Comparison of ENCODE assay signal across 9 mouse cellular contexts in the genomic region with DNA sequence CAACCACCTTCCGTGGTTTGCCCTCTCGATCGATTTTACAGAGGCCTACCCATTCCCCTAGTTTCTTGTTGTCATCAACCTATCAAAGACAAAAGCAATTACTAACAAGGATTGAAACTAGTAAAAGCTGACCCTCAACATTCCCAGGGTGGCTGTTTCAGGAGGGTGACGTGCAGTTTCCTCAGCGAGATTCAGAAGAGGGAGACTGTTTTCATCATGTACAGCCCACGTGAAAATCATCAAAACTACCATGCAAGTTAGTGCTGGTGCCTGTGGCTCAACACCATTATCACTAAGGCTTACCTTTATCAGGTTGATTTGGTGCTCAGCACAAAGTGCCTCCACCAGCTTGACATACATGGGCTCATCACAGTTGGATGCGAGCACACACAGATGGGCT. TPM values are rescaled to one million over a fixed set of nuclear protein-coding genes. Genes with fewer than 3 reads are reported as not detected.
DNase-seq lines count a peak whose midpoint lies in the region; ATAC-seq and TF ChIP-seq lines count a peak whose summit lies in the region.
"Not testable (repeated sequence)": the region's sequence is repeated elsewhere in the genome, so short reads cannot be mapped to it uniquely, and the experiment has no call there.
"Had no signal": no experiment of that assay in that cellular context is flagged by ENCODE, and none has a peak within 500 bp of the region (broad histone marks: within the 10 kb centered on the region; RNA-seq: fewer than 3 reads in every experiment).

No protein-coding gene starts in this region.

- not testable (repeated sequence) for DNase-seq in forebrain, embryonic 10.5 days (ENCODE audit: extremely low spot score, low spot score); intestine, embryonic 14.5 days (ENCODE audit: low spot score); limb, embryonic 14.5 days (ENCODE audit: low spot score)

- H3K36me3 ChIP-seq in forebrain, embryonic 10.5 days (replicated peaks), result peaks cover 56% of the 10 kb centered on the region
- peaks cover 51% of the 10 kb centered on the region for H3K36me3 ChIP-seq in heart, embryonic 13.5 days
- peaks cover 33% of the 10 kb centered on the region for H3K36me3 ChIP-seq in intestine, embryonic 14.5 days (ENCODE audit: control insufficient read depth, insufficient read depth, low read length)
- peaks cover 48% of the 10 kb centered on the region for H3K36me3 ChIP-seq in limb, embryonic 14.5 days (ENCODE audit: control insufficient read depth, insufficient read depth, low read length)
- H3K36me3 ChIP-seq in macrophage (ENCODE audit: inconsistent target), result peaks cover 21% of the 10 kb centered on the region; the same call in 1 of the 2 replicates
- H3K36me3 ChIP-seq in neural tube, embryonic 13.5 days, result peaks cover 35% of the 10 kb centered on the region

- H3K4me3 ChIP-seq in bone marrow, adult 2 months (replicated peaks; ENCODE audit: control insufficient read depth, low read depth, low read length), result peak overlapping the region; percentile 29
- peak overlapping the region; percentile 88 for H3K4me3 ChIP-seq in forebrain, embryonic 10.5 days
- peak overlapping the region; percentile 96 for H3K4me3 ChIP-seq in heart, embryonic 13.5 days
- peak overlapping the region; percentile 90 for H3K4me3 ChIP-seq in intestine, embryonic 14.5 days (ENCODE audit: low read depth, low read length)
- H3K4me3 ChIP-seq in limb, embryonic 14.5 days (replicated peaks; ENCODE audit: low read length), result peak overlapping the region; percentile 88
- peak overlapping the region; percentile 87 for H3K4me3 ChIP-seq in macrophage (ENCODE audit: inconsistent target)
- peak overlapping the region; percentile 91 for H3K4me3 ChIP-seq in neural tube, embryonic 13.5 days

- not testable (repeated sequence) for H3K27ac ChIP-seq in bone marrow, adult 2 months (ENCODE audit: control insufficient read depth, insufficient read depth, low read depth, low read length, poor library complexity); limb, embryonic 14.5 days (replicated peaks; ENCODE audit: low read depth, low read length); macrophage; neural tube, embryonic 13.5 days (replicated peaks)
- H3K27ac ChIP-seq in forebrain, embryonic 10.5 days, result peak overlapping the region; percentile 92
- 0 out of 2 replicates have a peak overlapping the region, but pooled peaks have one; percentile 78 for H3K27ac ChIP-seq in heart, embryonic 13.5 days (replicated peaks)
- 0 out of 2 replicates have a peak overlapping the region, but pooled peaks have one; percentile 69 for H3K27ac ChIP-seq in intestine, embryonic 14.5 days (ENCODE audit: low read depth)

- H3K4me1 ChIP-seq in bone marrow, adult 2 months (ENCODE audit: control insufficient read depth, insufficient read depth, low read length), result not testable (repeated sequence)
- peaks cover 41% of the 10 kb centered on the region for H3K4me1 ChIP-seq in forebrain, embryonic 10.5 days
- H3K4me1 ChIP-seq in heart, embryonic 13.5 days, result peaks cover 48% of the 10 kb centered on the region
- H3K4me1 ChIP-seq in intestine, embryonic 14.5 days (replicated peaks; ENCODE audit: control insufficient read depth, insufficient read depth, low read length), result peaks cover 18% of the 10 kb centered on the region
- peaks cover 16% of the 10 kb centered on the region; the same call in 1 of the 2 replicates for H3K4me1 ChIP-seq in limb, embryonic 14.5 days (ENCODE audit: control insufficient read depth, insufficient read depth, low read length)
- peaks cover 33% of the 10 kb centered on the region for H3K4me1 ChIP-seq in neural tube, embryonic 13.5 days (replicated peaks)

- peaks cover 21% of the 10 kb centered on the region for H3K79me2 ChIP-seq in macrophage (ENCODE audit: inconsistent target)

- ATAC-seq in heart, embryonic 13.5 days (ENCODE audit: extremely low read depth, insufficient number of reproducible peaks, low FRiP score, low TSS enrichment); intestine, embryonic 14.5 days (replicated peaks; ENCODE audit: low FRiP score, low TSS enrichment, low read depth); limb, embryonic 14.5 days (ENCODE audit: low FRiP score, low read depth); neural tube, embryonic 13.5 days (ENCODE audit: low read depth): not testable (repeated sequence)

- H3K9ac ChIP-seq in heart, embryonic 13.5 days, result peak overlapping the region; percentile 99
- H3K9ac ChIP-seq in intestine, embryonic 14.5 days (ENCODE audit: low read length), result peak overlapping the region; percentile 97
- peak overlapping the region; percentile 94 for H3K9ac ChIP-seq in limb, embryonic 14.5 days (ENCODE audit: low read depth, low read length, severe bottlenecking)
- H3K9ac ChIP-seq in neural tube, embryonic 13.5 days, result peak overlapping the region; percentile 96

- WGBS in bone marrow, adult 2 months, result 35% methylated on average over 7 of the region's 7 CpGs
- WGBS in forebrain, embryonic 10.5 days, result 37% methylated on average over 7 of the region's 7 CpGs
- 41% methylated on average over 7 of the region's 7 CpGs for WGBS in heart, embryonic 13.5 days
- WGBS in intestine, embryonic 14.5 days, result 47% methylated on average over 7 of the region's 7 CpGs
- 42% methylated on average over 7 of the region's 7 CpGs for WGBS in limb, embryonic 14.5 days
- 55% methylated on average over 7 of the region's 7 CpGs for WGBS in macrophage (ENCODE audit: missing documents)
- 37% methylated on average over 7 of the region's 7 CpGs for WGBS in neural tube, embryonic 13.5 days

- not testable (repeated sequence) for TF ChIP-seq CTCF in bone marrow, adult 2 months (IDR thresholded peaks at IDR 0.05; ENCODE audit: control insufficient read depth, insufficient read depth, low read length)

- TF ChIP-seq POLR2A in bone marrow, adult 2 months (IDR thresholded peaks at IDR 0.05; ENCODE audit: borderline replicate concordance, control insufficient read depth, low read depth, low read length); limb, embryonic 14.5 days (IDR thresholded peaks at IDR 0.05; ENCODE audit: borderline replicate concordance, extremely low read depth, insufficient read depth, insufficient read length): not testable (repeated sequence)

- not testable (repeated sequence) for H3K27me3 ChIP-seq in forebrain, embryonic 10.5 days (ENCODE audit: poor library complexity, severe bottlenecking); heart, embryonic 13.5 days (replicated peaks); intestine, embryonic 14.5 days (replicated peaks; ENCODE audit: control insufficient read depth, insufficient read depth, low read length); limb, embryonic 14.5 days (ENCODE audit: control insufficient read depth, insufficient read depth, low read length); neural tube, embryonic 13.5 days

- H3K4me2 ChIP-seq in heart, embryonic 13.5 days, result peak overlapping the region; percentile 96
- H3K4me2 ChIP-seq in intestine, embryonic 14.5 days (ENCODE audit: low read length), result peak overlapping the region; percentile 93
- H3K4me2 ChIP-seq in limb, embryonic 14.5 days (replicated peaks; ENCODE audit: low read depth, low read length, severe bottlenecking), result peak overlapping the region; percentile 93
- H3K4me2 ChIP-seq in neural tube, embryonic 13.5 days, result peak overlapping the region; percentile 84

- H3K9me3 ChIP-seq in forebrain, embryonic 10.5 days; heart, embryonic 13.5 days; intestine, embryonic 14.5 days (ENCODE audit: control insufficient read depth, low read length); limb, embryonic 14.5 days (ENCODE audit: control insufficient read depth, low read length); neural tube, embryonic 13.5 days: not testable (repeated sequence)

RNA-seq across cellular contexts. Expression of gene Rps12, which starts 1.5 kb away (rescaled TPM):
- 508 and 643 TPM in 2 replicates for polyA plus RNA-seq in bone marrow, adult 2 months (2011; ENCODE audit: insufficient read depth, insufficient read length, low replicate concordance, missing spikeins)
- 153 and 161 TPM in 2 replicates for polyA plus RNA-seq in forebrain, embryonic 10.5 days (2016; fragmentation: Nextera tagmentation; extraction: Ambion mirVana)
- 98.2 and 103 TPM in 2 replicates for polyA plus RNA-seq in heart, embryonic 13.5 days (2015; fragmentation: Nextera tagmentation; extraction: Ambion mirVana)
- 270 and 302 TPM in 2 replicates for polyA plus RNA-seq in intestine, embryonic 14.5 days (2014; fragmentation: Nextera tagmentation; extraction: Ambion mirVana)
- 5,532 and 5,668 TPM in 2 replicates for polyA plus RNA-seq in limb, embryonic 14.5 days (2012; rRNA removed)
- 252 and 266 TPM in 2 replicates for polyA plus RNA-seq in limb, embryonic 14.5 days (2014; fragmentation: Nextera tagmentation; extraction: Ambion mirVana)
- 100 to 1,000 TPM in 23 of 26 experiments, 10 to 100 TPM in 3; 75.3 to 366 (median 135) TPM for total RNA-seq in macrophage (2018; cell fraction: chromatin; rRNA removed)
- total RNA-seq in macrophage (2018; cell fraction: cytosol; rRNA removed), result 1,000 to 10,000 TPM; 1,022 to 2,773 (median 1,792) TPM
- total RNA-seq in macrophage (2018; cell fraction: nucleus; rRNA removed), result 100 to 1,000 TPM; 214 to 596 (median 294) TPM
- polyA plus RNA-seq in macrophage (2018), result 762 to 2,105 TPM (median 1,911 TPM) in 3 replicates
- polyA plus RNA-seq in neural tube, embryonic 13.5 days (2015; fragmentation: Nextera tagmentation; extraction: Ambion mirVana), result 111 and 141 TPM in 2 replicates

RNA-seq across cellular contexts. Expression of gene Slc18b1, which starts 11.2 kb away (rescaled TPM):
- 12.6 TPM in 1 of 2 replicates, not detected in the other for polyA plus RNA-seq in bone marrow, adult 2 months (2011; ENCODE audit: insufficient read depth, insufficient read length, low replicate concordance, missing spikeins)
- polyA plus RNA-seq in forebrain, embryonic 10.5 days (2016; fragmentation: Nextera tagmentation; extraction: Ambion mirVana), result 10.6 and 12.4 TPM in 2 replicates
- polyA plus RNA-seq in heart, embryonic 13.5 days (2015; fragmentation: Nextera tagmentation; extraction: Ambion mirVana), result 7.4 and 8.4 TPM in 2 replicates
- polyA plus RNA-seq in intestine, embryonic 14.5 days (2014; fragmentation: Nextera tagmentation; extraction: Ambion mirVana), result 16.3 and 17.8 TPM in 2 replicates
- polyA plus RNA-seq in limb, embryonic 14.5 days (2012; rRNA removed), result 23.8 and 27.8 TPM in 2 replicates
- 16.1 and 22.4 TPM in 2 replicates for polyA plus RNA-seq in limb, embryonic 14.5 days (2014; fragmentation: Nextera tagmentation; extraction: Ambion mirVana)
- 1 to 10 TPM in 14 of 26 experiments, under 1 TPM in 9, not detected in 3; 0.28 to 3.1 (median 1.2) TPM for total RNA-seq in macrophage (2018; cell fraction: chromatin; rRNA removed)
- 1 to 10 TPM in 10 of 26 experiments, under 1 TPM in 16; 0.15 to 1.7 (median 0.69) TPM for total RNA-seq in macrophage (2018; cell fraction: cytosol; rRNA removed)
- total RNA-seq in macrophage (2018; cell fraction: nucleus; rRNA removed), result 1 to 10 TPM in 15 of 26 experiments, under 1 TPM in 9, not detected in 2; 0.17 to 6.0 (median 1.2) TPM
- polyA plus RNA-seq in macrophage (2018), result 1.3 to 1.5 TPM (median 1.4 TPM) in 3 replicates
- polyA plus RNA-seq in neural tube, embryonic 13.5 days (2015; fragmentation: Nextera tagmentation; extraction: Ambion mirVana), result 19.4 and 21.2 TPM in 2 replicates
- total RNA-seq: neutrophil, adult 5-6 weeks had no signal
- polyA plus RNA-seq: inflammation-experienced regulatory T-cells, adult 6 months had no signal

Comparison
In these comparisons a context has a peak if more than half of its experiments do, and no peak if none do; other contexts are left out.
1. H3K4me3 ChIP-seq: peak in every context shown above with its lines; median percentile 96 in heart, embryonic 13.5 days; 91 in neural tube, embryonic 13.5 days; 90 in intestine, embryonic 14.5 days; 88 in forebrain, embryonic 10.5 days; 88 in limb, embryonic 14.5 days; 87 in macrophage; 29 in bone marrow, adult 2 months.